Mouse (Mus musculus) kidney, adult 2 months (tissue): ENCODE results near the gene Nup107. TPM values are rescaled to one million over a fixed set of nuclear protein-coding genes. Genes with fewer than 3 reads are reported as not detected.

Experiments
- DNase-seq: peaks from one replicate; pipeline ENCODE4 v3.0.0; 2021
- H3K27ac ChIP-seq: fragments of 200-500 bp; 2 replicates; pipeline ENCODE4 v1.5.1; 2012; ENCODE audit warnings: low read depth, low read length, control low read depth, inconsistent platforms; ENCODE audit not compliant: insufficient read depth
- H3K27me3 ChIP-seq: fragments of 200-500 bp; replicated peaks from 2 replicates; pipeline ENCODE4 v1.6.1; 2012; ENCODE audit warnings: mild to moderate bottlenecking, moderate library complexity, low read length, inconsistent platforms; ENCODE audit not compliant: control insufficient read depth, insufficient read depth
- H3K36me3 ChIP-seq: fragments of 200-500 bp; 2 replicates; pipeline ENCODE4 v1.6.1; 2012; ENCODE audit warnings: mild to moderate bottlenecking, moderate library complexity, low read length, inconsistent platforms; ENCODE audit not compliant: control insufficient read depth, insufficient read depth
- H3K4me1 ChIP-seq: fragments of 200-500 bp; 2 replicates; pipeline ENCODE4 v1.6.1; 2011; ENCODE audit warnings: low read length; ENCODE audit not compliant: control insufficient read depth, insufficient read depth
- H3K4me3 ChIP-seq: fragments of 200-500 bp; 2 replicates; pipeline ENCODE4 v1.5.1; 2011; ENCODE audit warnings: mild to moderate bottlenecking, low read depth, low read length, control low read depth; ENCODE audit not compliant: insufficient read depth
- CTCF ChIP-seq: fragments of 200-500 bp; conservative IDR thresholded peaks from 2 replicates; pipeline ENCODE4 v1.5.1; 2011; ENCODE audit warnings: low read depth, mild to moderate bottlenecking, control low read depth, low read length, moderate library complexity, mixed read lengths; ENCODE audit not compliant: insufficient read depth, insufficient read length
- POLR2A ChIP-seq: fragments of 200-500 bp; IDR thresholded peaks from one replicate; pipeline ENCODE4 v1.6.1; 2011; ENCODE audit warnings: low read depth, low read length, control low read depth
- WGBS: fragments of 180-500 bp; shearing (Covaris S2); methylation state at CpG from one replicate; pipeline ENCODE4 v1.1.7; 2018; 5-methylcytosine and 5-hydroxymethylcytosine counted together
- polyA plus RNA-seq: library from polyadenylated mRNA; depleted of rRNA; stranded (reverse); fragments of >200 nt; gene quantifications from 2 replicates; pipeline ENCODE4 v1.2.3, GENCODE M21; 2012

Gene Nup107
- polyA plus RNA-seq, 1 experiment = 4.6 TPM

- DNase-seq = peak; percentile 17
- 86% methylated on average over 14 of the region's 14 CpGs for WGBS
- Histone ChIP-seq H3K4me3 (no peak overlapping the region), H3K36me3 (no peaks in the 10 kb centered on the region; the same call in 1 of the 2 replicates), H3K4me1 (no peaks in the 10 kb centered on the region), H3K27ac (no peak overlapping the region), H3K27me3 (no peaks in the 10 kb centered on the region)
- no peak; the same call in 1 of the 2 replicates for TF ChIP-seq CTCF
- no peak for TF ChIP-seq POLR2A
Observed at GRCm38 (mm10) chr10:117782491-117783260, 9.8 kb downstream of the Nup107 start.

- Histone ChIP-seq H3K27me3 (no peaks in the 10 kb centered on the region), H3K4me3 (no peak overlapping the region), H3K27ac (no peak overlapping the region), H3K4me1 (no peaks in the 10 kb centered on the region), H3K36me3 (no peaks in the 10 kb centered on the region; the same call in 1 of the 2 replicates)
- WGBS = 93% methylated on average over 2 of the region's 2 CpGs
- no peak for DNase-seq
- no peak for TF ChIP-seq CTCF
- TF ChIP-seq POLR2A = no peak
Observed at GRCm38 (mm10) chr10:117782056-117782455, 10.4 kb downstream of the Nup107 start.

GRCm38 (mm10) chr10:117781021-117781725 is 11.3 kb downstream of the Nup107 start:
- TF ChIP-seq CTCF = no peak
- TF ChIP-seq POLR2A = no peak
- no peaks in the 10 kb centered on the region for H3K4me1 ChIP-seq
- no peaks in the 10 kb centered on the region for H3K36me3 ChIP-seq
- 92% methylated on average over 17 of the region's 17 CpGs for WGBS
- no peak overlapping the region for H3K27ac ChIP-seq
- no peak overlapping the region for H3K4me3 ChIP-seq
- no peak for DNase-seq
- no peaks in the 10 kb centered on the region for H3K27me3 ChIP-seq

- WGBS = 94% methylated on average over 6 of the region's 6 CpGs
- Histone ChIP-seq H3K36me3 (no peaks in the 10 kb centered on the region), H3K4me3 (no peak overlapping the region), H3K27ac (no peak overlapping the region), H3K27me3 (no peaks in the 10 kb centered on the region), H3K4me1 (no peaks in the 10 kb centered on the region)
- DNase-seq = no peak
- TF ChIP-seq CTCF (no peak), POLR2A (no peak)
Observed at GRCm38 (mm10) chr10:117780306-117780911, 12.1 kb downstream of the Nup107 start.

- H3K36me3 ChIP-seq = no peaks in the 10 kb centered on the region
- WGBS = 93% methylated on average over 8 of the region's 8 CpGs
- H3K27ac ChIP-seq = no peak overlapping the region
- H3K27me3 ChIP-seq = no peaks in the 10 kb centered on the region
- no peaks in the 10 kb centered on the region for H3K4me1 ChIP-seq
- no peak overlapping the region for H3K4me3 ChIP-seq
- no peak for DNase-seq
- no peak for TF ChIP-seq CTCF
- TF ChIP-seq POLR2A = no peak
Observed at GRCm38 (mm10) chr10:117779581-117780305, 12.8 kb downstream of the Nup107 start.

GRCm38 (mm10) chr10:117778951-117779350 is 13.6 kb downstream of the Nup107 start:
- WGBS = 80% methylated on average over 4 of the region's 4 CpGs
- Histone ChIP-seq H3K4me1 (no peaks in the 10 kb centered on the region), H3K4me3 (no peak overlapping the region), H3K27me3 (no peaks in the 10 kb centered on the region), H3K36me3 (no peaks in the 10 kb centered on the region), H3K27ac (no peak overlapping the region)
- TF ChIP-seq POLR2A (no peak), CTCF (no peak)
- no peak for DNase-seq
